Mouse (Mus musculus) stomach, postnatal 0 days (tissue): ENCODE data around the gene Pus7l. TPM values are rescaled to one million over a fixed set of nuclear protein-coding genes. Genes with fewer than 3 reads are reported as not detected.

ENCODE experiments used
- ATAC-seq: fragments of 200-750 bp; cut with Nextera tagmentation; 2 replicates; pipeline ENCODE4 v1.8.0; 2017; ENCODE audit not compliant: low FRiP score, low TSS enrichment
- DNase-seq: peaks from one replicate; pipeline ENCODE4 v3.0.0-alpha.2; 2016; ENCODE audit warnings: low spot score
- H3K27ac ChIP-seq: fragments of 300-500 bp; sonication (generic); replicated peaks from 2 replicates; pipeline ENCODE4 v1.5.1; 2014; ENCODE audit warnings: mild to moderate bottlenecking, control low read depth
- H3K27me3 ChIP-seq: fragments of 300-500 bp; sonication (generic); 2 replicates; pipeline ENCODE4 v1.6.1; 2014; ENCODE audit warnings: low read length; ENCODE audit not compliant: control insufficient read depth, insufficient read depth
- H3K36me3 ChIP-seq: fragments of 300-500 bp; sonication (generic); 2 replicates; pipeline ENCODE4 v1.6.1; 2014; ENCODE audit warnings: low read length, mixed read lengths; ENCODE audit not compliant: control insufficient read depth, insufficient read depth
- H3K4me1 ChIP-seq: fragments of 300-500 bp; sonication (generic); replicated peaks from 2 replicates; pipeline ENCODE4 v1.6.1; 2014; ENCODE audit warnings: antibody characterized with exemption; ENCODE audit not compliant: control insufficient read depth, insufficient read depth
- H3K4me2 ChIP-seq: fragments of 300-500 bp; sonication (generic); replicated peaks from 2 replicates; pipeline ENCODE4 v1.6.1; 2014; ENCODE audit warnings: low read depth, mild to moderate bottlenecking, control low read depth, moderate library complexity
- H3K4me3 ChIP-seq: fragments of 300-500 bp; sonication (generic); 2 replicates; pipeline ENCODE4 v1.5.1; 2014; ENCODE audit warnings: low read depth, low read length, control low read depth
- H3K9ac ChIP-seq: fragments of 300-500 bp; sonication (generic); 2 replicates; pipeline ENCODE4 v1.6.1; 2014; ENCODE audit warnings: mild to moderate bottlenecking, low read length, control low read depth, mixed read lengths
- H3K9me3 ChIP-seq: fragments of 300-500 bp; sonication (generic); 2 replicates; pipeline ENCODE4 v1.6.1; 2016; ENCODE audit warnings: low read length; ENCODE audit not compliant: control insufficient read depth
- CTCF ChIP-seq: IDR thresholded peaks from 2 replicates; pipeline ENCODE4 v1.5.1; 2016; ENCODE audit warnings: antibody characterized with exemption, low read depth, mild to moderate bottlenecking, moderate library complexity
- EP300 ChIP-seq: optimal IDR thresholded peaks from 2 replicates; pipeline ENCODE3; 2016; ENCODE audit warnings: antibody characterized with exemption
- WGBS: fragments of 180-500 bp; shearing (Covaris S2); extraction: QIAGEN DNeasy Blood & Tissue Kit; methylation state at CpG from one replicate; pipeline ENCODE4 v1.1.7; 2014; 5-methylcytosine and 5-hydroxymethylcytosine counted together
- polyA plus RNA-seq: library from polyadenylated mRNA; unstranded; fragments of >200 nt; fragmentation: Nextera tagmentation; extraction: Ambion mirVana; gene quantifications from 2 replicates; pipeline ENCODE4 v1.2.1, GENCODE M21; 2015

The Pus7l gene
- polyA plus RNA-seq, 1 experiment from 2014 or later = 3.5 TPM

- WGBS = 57% methylated on average over 13 of the region's 13 CpGs
- no peaks in the 10 kb centered on the region for H3K27me3 ChIP-seq
- no peaks in the 10 kb centered on the region for H3K4me1 ChIP-seq
- H3K4me3 ChIP-seq = no peak overlapping the region
- H3K4me2 ChIP-seq = no peak overlapping the region
- ATAC-seq (no peak), DNase-seq (no peak)
- H3K36me3 ChIP-seq = no peaks in the 10 kb centered on the region
- no peaks in the 10 kb centered on the region for H3K9me3 ChIP-seq
- H3K27ac ChIP-seq = no peak overlapping the region
- no peak overlapping the region for H3K9ac ChIP-seq
- no peak for TF ChIP-seq EP300
- TF ChIP-seq CTCF = no peak
These were observed 64.6 kb downstream of the Pus7l start for GRCm38 (mm10) chr15:94478706-94479105.

DNA sequence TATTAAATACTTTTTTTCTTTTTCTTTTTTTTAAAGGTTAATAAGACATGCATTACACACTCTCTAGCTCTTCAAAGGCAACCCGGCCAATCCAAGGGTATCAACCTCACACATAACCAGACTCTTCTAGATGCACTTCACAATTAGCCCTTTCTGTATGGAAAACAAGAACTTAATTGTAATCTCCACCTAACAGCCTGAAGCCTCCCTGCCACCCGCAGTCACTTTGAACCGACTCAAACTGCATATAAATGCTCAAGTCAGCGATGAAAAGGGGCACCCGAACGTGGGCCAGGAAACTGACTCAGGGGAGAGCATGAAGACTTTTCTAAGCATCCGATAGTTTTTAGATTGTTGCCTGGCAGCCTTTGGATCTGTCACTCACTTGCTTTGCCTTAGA, 66.1 kb downstream of the Pus7l start:
- H3K4me1 ChIP-seq = no peaks in the 10 kb centered on the region
- H3K4me2 ChIP-seq = no peak overlapping the region
- no peak overlapping the region for H3K9ac ChIP-seq
- ATAC-seq (no peak), DNase-seq (no peak)
- 73% methylated on average over 7 of the region's 7 CpGs for WGBS
- TF ChIP-seq CTCF (no peak), EP300 (no peak)
- H3K27me3 ChIP-seq = no peaks in the 10 kb centered on the region
- H3K9me3 ChIP-seq = no peaks in the 10 kb centered on the region
- H3K36me3 ChIP-seq = no peaks in the 10 kb centered on the region
- no peak overlapping the region for H3K27ac ChIP-seq
- no peak overlapping the region for H3K4me3 ChIP-seq

- Histone ChIP-seq H3K27ac (no peak overlapping the region), H3K4me1 (no peaks in the 10 kb centered on the region), H3K4me2 (no peak overlapping the region), H3K9me3 (no peaks in the 10 kb centered on the region), H3K9ac (no peak overlapping the region), H3K4me3 (no peak overlapping the region), H3K36me3 (no peaks in the 10 kb centered on the region), H3K27me3 (no peaks in the 10 kb centered on the region)
- ATAC-seq (no peak), DNase-seq (no peak)
- TF ChIP-seq EP300 (no peak), CTCF (no peak)
- 79% methylated on average over 5 of the region's 5 CpGs for WGBS
These were observed 67.4 kb downstream of the Pus7l start for GRCm38 (mm10) chr15:94475975-94476374.

Other genes starting within 250 kb of the Pus7l start
- 0.40 and 0.64 TPM in 2 replicates for gene Adamts20, start 78.1 kb downstream of the Pus7l start, polyA plus RNA-seq
- gene Irak4, start 96 bp upstream of the Pus7l start, polyA plus RNA-seq = 9.2 and 9.4 TPM in 2 replicates
- gene Twf1, start 46.3 kb upstream of the Pus7l start, polyA plus RNA-seq = 87.8 and 92.4 TPM in 2 replicates
- 5.6 and 5.9 TPM in 2 replicates for gene Tmem117, start 85.7 kb upstream of the Pus7l start, polyA plus RNA-seq